Mouse (Mus musculus): ENCODE measurements around the gene Dek. TPM values are rescaled to one million over a fixed set of nuclear protein-coding genes. Genes with fewer than 3 reads are reported as not detected.

Gene Dek
- total and polyA plus RNA-seq, 2 experiments from 2014 or later = 70.0 to 118 TPM

DNA sequence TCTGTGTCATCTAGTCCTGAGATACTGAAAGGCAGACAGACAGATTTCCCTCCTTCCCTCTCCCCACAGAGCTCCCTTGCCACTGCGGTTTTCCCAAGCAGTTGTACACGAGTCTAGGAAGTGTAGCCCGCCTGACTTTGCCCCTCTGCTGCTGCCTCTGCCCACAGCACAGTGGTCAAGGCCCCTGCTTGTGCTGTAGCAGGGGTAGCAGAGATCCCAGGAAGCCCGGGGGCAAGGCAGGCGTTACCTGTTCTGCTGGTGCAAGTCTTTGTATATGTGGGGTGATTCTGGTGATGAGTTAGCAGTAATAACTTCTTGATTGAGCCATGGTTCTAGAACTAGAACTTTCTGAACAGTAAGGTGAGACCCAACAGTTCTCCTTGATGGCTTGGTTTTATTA lies 29.8 kb downstream of the Dek start:
- H3K9ac ChIP-seq = no peak overlapping the region
- H3K4me2 ChIP-seq (ENCODE audit: low read depth) = no peak overlapping the region
- no peaks in the 10 kb centered on the region for H3K4me1 ChIP-seq (ENCODE audit: insufficient read depth)
- peaks cover 78% of the 10 kb centered on the region for H3K36me3 ChIP-seq (ENCODE audit: insufficient read depth)
- WGBS = 87% methylated on average over 5 of the region's 5 CpGs
- DNase-seq = no peak
- no peak for TF ChIP-seq CTCF (IDR thresholded peaks at IDR 0.05; ENCODE audit: low read depth)
- H3K4me3 ChIP-seq (ENCODE audit: low read depth, low read length) = no peak overlapping the region
- H3K27me3 ChIP-seq (ENCODE audit: insufficient read depth, low read length) = no peaks in the 10 kb centered on the region
- no peaks in the 10 kb centered on the region for H3K9me3 ChIP-seq (ENCODE audit: low read length)
- ATAC-seq = no peak
- H3K27ac ChIP-seq (ENCODE audit: low read depth, low read length) = no peak overlapping the region

- H3K4me1 ChIP-seq (ENCODE audit: insufficient read depth) = no peaks in the 10 kb centered on the region
- no peaks in the 10 kb centered on the region for H3K9me3 ChIP-seq (ENCODE audit: low read length)
- no peak for ATAC-seq
- no peak overlapping the region for H3K27ac ChIP-seq (ENCODE audit: low read depth, low read length)
- H3K36me3 ChIP-seq (ENCODE audit: insufficient read depth) = peaks cover 55% of the 10 kb centered on the region
- no peak for DNase-seq
- no peak overlapping the region for H3K4me3 ChIP-seq (ENCODE audit: low read depth, low read length)
- WGBS = 93% methylated on average over 5 of the region's 5 CpGs
- no peak overlapping the region for H3K9ac ChIP-seq
- no peak for TF ChIP-seq CTCF (IDR thresholded peaks at IDR 0.05; ENCODE audit: low read depth)
- H3K27me3 ChIP-seq (ENCODE audit: insufficient read depth, low read length) = no peaks in the 10 kb centered on the region
- H3K4me2 ChIP-seq (ENCODE audit: low read depth) = no peak overlapping the region
These were observed 33.5 kb downstream of the Dek start for GRCm38 (mm10) chr13:47072484-47072883.

- Histone ChIP-seq H3K4me1 (ENCODE audit: insufficient read depth) (no peaks in the 10 kb centered on the region), H3K4me3 (ENCODE audit: low read depth, low read length) (no peak overlapping the region), H3K9ac (no peak overlapping the region), H3K27ac (ENCODE audit: low read depth, low read length) (no peak overlapping the region), H3K9me3 (ENCODE audit: low read length) (no peaks in the 10 kb centered on the region), H3K4me2 (ENCODE audit: low read depth) (no peak overlapping the region), H3K27me3 (ENCODE audit: insufficient read depth, low read length) (no peaks in the 10 kb centered on the region), H3K36me3 (ENCODE audit: insufficient read depth) (peaks cover 56% of the 10 kb centered on the region)
- TF ChIP-seq CTCF (IDR thresholded peaks at IDR 0.05; ENCODE audit: low read depth) = no peak
- 95% methylated on average over 13 of the region's 13 CpGs for WGBS
- ATAC-seq = no peak
- no peak for DNase-seq
These were observed 34.1 kb downstream of the Dek start for GRCm38 (mm10) chr13:47071871-47072270.

DNA sequence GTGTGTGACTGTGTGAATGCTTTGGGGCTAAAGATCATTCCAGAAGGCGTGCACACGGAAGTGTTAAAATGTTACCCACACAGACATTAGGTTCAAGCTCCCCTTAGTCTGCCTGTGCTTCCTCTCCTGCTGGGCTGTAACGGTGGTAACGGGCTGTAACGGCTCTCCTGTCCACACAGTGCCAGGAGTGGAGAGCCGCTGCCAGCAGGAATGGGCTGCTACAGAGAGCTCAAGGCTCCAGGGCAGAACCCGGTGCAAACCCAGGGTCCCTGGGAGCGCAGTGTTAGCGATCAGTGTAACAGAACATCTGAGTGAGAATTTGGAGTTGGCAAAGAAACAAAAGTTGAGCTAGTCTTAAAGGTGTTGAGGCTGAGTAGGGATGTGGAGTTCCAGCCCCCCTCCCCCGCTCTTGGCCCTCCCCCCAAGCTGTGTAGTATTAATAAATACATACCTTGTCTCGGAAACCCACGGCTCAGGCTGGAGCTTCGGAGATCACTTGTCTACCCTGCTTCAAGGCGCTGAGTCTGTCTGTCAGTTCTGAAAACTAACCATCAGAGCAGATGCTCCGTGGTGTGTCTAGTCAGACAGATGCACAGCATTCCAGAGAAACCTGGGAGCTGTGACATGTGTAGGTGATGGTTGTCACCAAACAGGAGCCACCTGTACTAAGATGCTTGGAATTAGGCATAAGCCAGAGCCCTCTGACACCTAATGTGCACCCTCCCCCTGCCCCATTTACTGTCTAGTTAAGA lies 35.5 kb downstream of the Dek start:
- no peak for DNase-seq
- Histone ChIP-seq H3K9me3 (ENCODE audit: low read length) (no peaks in the 10 kb centered on the region), H3K4me2 (ENCODE audit: low read depth) (no peak overlapping the region), H3K36me3 (ENCODE audit: insufficient read depth) (peaks cover 64% of the 10 kb centered on the region), H3K27ac (ENCODE audit: low read depth, low read length) (no peak overlapping the region), H3K9ac (no peak overlapping the region), H3K4me3 (ENCODE audit: low read depth, low read length) (no peak overlapping the region), H3K4me1 (ENCODE audit: insufficient read depth) (no peaks in the 10 kb centered on the region), H3K27me3 (ENCODE audit: insufficient read depth, low read length) (no peaks in the 10 kb centered on the region)
- no peak for ATAC-seq
- 76% methylated on average over 15 of the region's 15 CpGs for WGBS
- TF ChIP-seq CTCF (IDR thresholded peaks at IDR 0.05; ENCODE audit: low read depth) = no peak

- WGBS = 95% methylated on average over 6 of the region's 6 CpGs
- H3K4me1 ChIP-seq (ENCODE audit: insufficient read depth) = no peaks in the 10 kb centered on the region
- no peaks in the 10 kb centered on the region for H3K9me3 ChIP-seq (ENCODE audit: low read length)
- ATAC-seq = no peak
- no peak overlapping the region for H3K27ac ChIP-seq (ENCODE audit: low read depth, low read length)
- no peak overlapping the region for H3K9ac ChIP-seq
- H3K27me3 ChIP-seq (ENCODE audit: insufficient read depth, low read length) = no peaks in the 10 kb centered on the region
- TF ChIP-seq CTCF (IDR thresholded peaks at IDR 0.05; ENCODE audit: low read depth) = no peak
- DNase-seq = no peak
- peaks cover 54% of the 10 kb centered on the region for H3K36me3 ChIP-seq (ENCODE audit: insufficient read depth)
- H3K4me2 ChIP-seq (ENCODE audit: low read depth) = no peak overlapping the region
- H3K4me3 ChIP-seq (ENCODE audit: low read depth, low read length) = no peak overlapping the region
These were observed 39.0 kb downstream of the Dek start for GRCm38 (mm10) chr13:47067001-47067400.

- Histone ChIP-seq H3K4me3 (ENCODE audit: low read depth, low read length) (no peak overlapping the region), H3K4me1 (ENCODE audit: insufficient read depth) (no peaks in the 10 kb centered on the region), H3K4me2 (ENCODE audit: low read depth) (no peak overlapping the region), H3K9me3 (ENCODE audit: low read length) (no peaks in the 10 kb centered on the region), H3K36me3 (ENCODE audit: insufficient read depth) (peaks cover 50% of the 10 kb centered on the region), H3K9ac (no peak overlapping the region), H3K27ac (ENCODE audit: low read depth, low read length) (no peak overlapping the region), H3K27me3 (ENCODE audit: insufficient read depth, low read length) (no peaks in the 10 kb centered on the region)
- DNase-seq (no peak), ATAC-seq (no peak)
- WGBS = 97% methylated on average over 10 of the region's 10 CpGs
- TF ChIP-seq CTCF (IDR thresholded peaks at IDR 0.05; ENCODE audit: low read depth) = no peak
These were observed 39.5 kb downstream of the Dek start for GRCm38 (mm10) chr13:47066516-47066915.

- Histone ChIP-seq H3K4me3 (ENCODE audit: low read depth, low read length) (no peak overlapping the region), H3K27ac (ENCODE audit: low read depth, low read length) (no peak overlapping the region), H3K9me3 (ENCODE audit: low read length) (no peaks in the 10 kb centered on the region), H3K36me3 (ENCODE audit: insufficient read depth) (peaks cover 63% of the 10 kb centered on the region), H3K4me2 (ENCODE audit: low read depth) (no peak overlapping the region), H3K27me3 (ENCODE audit: insufficient read depth, low read length) (no peaks in the 10 kb centered on the region), H3K4me1 (ENCODE audit: insufficient read depth) (no peaks in the 10 kb centered on the region), H3K9ac (no peak overlapping the region)
- no peak for TF ChIP-seq CTCF (IDR thresholded peaks at IDR 0.05; ENCODE audit: low read depth)
- WGBS = 77% methylated on average over 15 of the region's 15 CpGs
- DNase-seq (no peak), ATAC-seq (no peak)
These were observed 41.8 kb downstream of the Dek start for GRCm38 (mm10) chr13:47063985-47064760.
